Mouse (Mus musculus): ENCODE results near the gene Rtkn.
A peak's percentile ranks its signal among the peaks of the same experiment; 100 is the strongest.
"Not testable (repeated sequence)": the region's sequence is repeated elsewhere in the genome, so short reads cannot be mapped to it uniquely, and the experiment has no call there.

Rtkn gene

DNA sequence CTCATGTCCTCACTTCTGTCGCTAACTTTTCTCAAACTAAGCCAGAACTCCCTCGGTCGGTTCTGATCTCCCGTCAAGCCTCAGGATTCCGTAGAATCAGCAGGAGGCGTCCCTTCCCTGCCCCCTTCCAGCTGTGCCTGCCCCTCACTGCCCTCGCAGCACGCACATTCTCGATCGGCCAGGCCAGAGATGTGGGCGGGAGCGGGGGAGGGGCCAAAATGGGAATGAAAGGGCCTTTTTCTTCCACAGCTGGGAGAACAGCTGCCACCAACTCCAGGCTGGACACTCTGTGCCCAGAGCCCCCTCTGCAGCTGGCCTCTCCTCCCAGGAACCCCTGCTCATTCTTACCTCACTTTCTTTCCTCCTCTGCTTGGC, 2.3 kb downstream of the Rtkn start:
- DNase-seq (ENCODE audit: extremely low spot score, low spot score), result peak; percentile 91

DNA sequence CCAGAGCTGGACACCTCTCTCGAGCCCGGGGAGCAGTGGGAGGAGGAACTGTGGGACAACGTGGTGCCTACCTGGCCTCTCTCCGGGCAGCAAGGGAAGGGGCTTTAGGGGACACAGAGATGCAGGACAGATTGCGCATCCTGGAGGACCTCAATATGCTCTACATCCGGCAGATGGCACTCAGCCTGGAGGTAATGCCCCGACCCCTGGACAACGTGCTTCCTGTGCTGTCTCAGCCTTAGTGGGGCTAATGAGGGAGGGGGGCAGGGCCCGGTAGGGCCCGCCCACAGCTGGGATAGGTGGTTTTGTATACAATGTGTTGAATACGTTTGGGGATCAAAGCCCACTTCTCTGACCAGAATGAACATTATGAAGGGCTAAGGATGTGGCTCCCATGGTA, 2.8 kb downstream of the Rtkn start:
- peak; percentile 75 for DNase-seq (ENCODE audit: extremely low spot score, low spot score)

DNA sequence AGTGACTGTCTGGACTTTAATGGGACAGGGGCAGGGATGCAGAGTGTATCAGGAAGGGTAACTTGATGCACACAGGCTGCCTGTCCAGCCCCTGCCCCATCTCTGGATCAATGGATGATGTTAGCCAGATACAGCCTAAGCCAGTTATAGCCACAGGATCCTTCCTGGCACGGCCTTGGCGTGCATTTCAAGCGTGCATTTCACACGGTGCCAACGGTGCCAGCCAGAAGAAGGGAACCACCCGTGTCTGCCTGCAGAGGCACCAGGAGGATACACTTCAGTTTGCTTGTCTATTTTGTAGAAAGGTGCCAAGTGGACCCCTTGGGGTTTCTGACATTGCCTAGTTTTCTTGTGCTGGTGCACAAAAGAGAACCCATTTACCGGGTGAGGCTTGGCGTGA, 4.8 kb downstream of the Rtkn start:
- DNase-seq (ENCODE audit: extremely low spot score, low spot score), result no peak

DNA sequence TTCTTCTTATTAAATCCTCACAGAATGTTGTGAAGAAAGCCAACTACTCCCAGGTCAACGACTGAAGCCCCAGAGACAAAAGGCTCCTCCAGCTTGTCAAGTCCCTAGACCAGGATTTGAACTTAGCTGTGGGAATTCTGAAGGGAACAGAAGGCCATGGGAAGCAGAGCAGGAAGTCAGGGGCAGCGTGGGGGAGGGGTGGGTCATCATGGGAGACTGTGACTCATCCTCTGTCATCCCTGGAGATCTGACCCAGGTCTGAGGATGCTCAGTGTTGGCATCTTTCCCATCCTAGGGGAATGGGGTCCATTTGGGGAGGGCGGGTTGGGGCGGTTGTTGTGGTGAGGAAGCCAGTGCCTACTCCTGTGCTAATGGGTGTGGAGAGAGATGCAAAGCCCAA, 6.4 kb downstream of the Rtkn start:
- no peak for DNase-seq (ENCODE audit: extremely low spot score, low spot score)

DNA sequence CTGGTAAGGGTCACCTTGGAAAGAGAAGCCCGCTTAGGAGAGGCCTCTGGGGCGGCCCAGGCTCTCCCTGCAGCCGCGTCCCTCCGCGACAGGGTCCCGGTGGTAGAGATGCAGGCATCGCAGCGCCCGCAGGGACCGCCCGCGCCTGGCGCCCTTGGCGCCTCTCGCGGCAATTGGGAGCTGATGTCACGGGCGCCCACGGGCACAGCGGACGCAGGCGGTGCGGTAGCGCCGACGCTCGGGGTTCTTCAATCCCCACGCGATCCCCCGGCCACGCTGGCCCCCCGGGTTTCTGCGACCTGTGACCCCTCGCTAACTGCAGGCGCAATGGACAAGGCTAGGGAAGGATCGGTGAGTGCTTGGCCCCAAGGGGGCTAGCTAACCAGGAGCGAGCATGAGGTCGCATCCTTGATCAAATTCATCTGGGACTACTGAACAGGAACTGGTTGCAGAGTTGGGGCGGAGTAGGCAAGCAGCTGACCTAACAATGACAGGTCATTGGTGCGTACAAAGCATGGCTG, 7.0 kb downstream of the Rtkn start:
- DNase-seq (ENCODE audit: extremely low spot score, low spot score), result peak; percentile 37

DNA sequence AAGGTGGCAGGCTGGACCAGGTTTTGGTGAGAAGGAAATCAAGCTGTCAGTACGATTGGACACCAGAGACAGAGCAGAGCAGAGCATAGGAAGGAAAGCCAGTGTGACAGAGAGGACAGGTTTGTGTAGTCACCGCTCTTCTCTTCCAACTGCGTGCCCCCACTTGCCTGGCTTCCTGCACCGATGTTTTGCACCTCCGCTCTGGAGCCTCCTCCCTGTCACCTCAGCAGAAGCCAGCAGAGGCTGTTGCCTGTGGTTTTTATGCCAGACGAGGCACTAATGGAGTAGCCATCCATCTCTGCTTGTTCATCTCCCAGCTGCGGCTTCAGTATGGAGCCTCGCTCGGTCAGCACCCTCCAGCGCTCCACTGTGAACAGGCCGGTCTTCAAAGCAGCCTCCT, 7.6 kb downstream of the Rtkn start:
- DNase-seq (ENCODE audit: extremely low spot score, low spot score), result no peak

DNA sequence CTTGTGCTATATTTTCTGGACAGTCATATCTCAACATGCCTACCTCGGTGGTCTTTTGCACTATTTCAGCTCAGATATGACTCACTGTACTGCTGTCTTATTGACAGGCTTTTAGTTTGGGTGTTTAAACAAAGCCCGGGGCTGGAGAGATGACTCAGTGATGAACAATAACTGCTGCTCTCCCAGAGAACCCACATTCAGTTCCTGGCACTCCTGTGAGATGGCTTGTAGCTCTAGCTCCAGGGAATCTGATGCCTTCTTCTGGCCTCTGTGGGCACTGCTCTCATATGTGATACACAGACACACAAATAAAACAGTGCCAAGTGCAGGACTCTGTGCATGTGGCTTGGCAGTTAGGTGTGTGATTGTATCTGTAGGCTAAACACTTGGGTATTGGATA, 9.9 kb downstream of the Rtkn start:
- DNase-seq (ENCODE audit: extremely low spot score, low spot score), result no peak

DNA sequence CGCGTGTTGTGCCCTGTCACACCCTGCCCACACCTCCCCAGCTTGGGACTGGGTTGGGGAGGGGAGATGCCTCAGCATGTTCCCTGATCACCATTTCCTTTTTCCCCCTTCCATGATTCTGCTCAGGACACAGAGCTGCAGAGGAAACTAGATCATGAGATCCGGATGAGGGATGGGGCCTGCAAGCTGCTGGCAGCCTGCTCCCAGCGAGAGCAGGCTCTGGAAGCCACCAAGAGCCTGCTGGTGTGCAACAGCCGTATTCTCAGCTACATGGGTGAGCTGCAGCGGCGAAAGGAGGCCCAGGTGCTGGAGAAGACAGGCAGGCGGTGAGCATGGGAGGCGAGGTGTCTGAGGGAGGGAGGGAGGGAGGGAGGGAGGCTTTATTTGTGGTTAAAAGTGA, 10.5 kb downstream of the Rtkn start:
- DNase-seq (ENCODE audit: extremely low spot score, low spot score), result no peak

DNA sequence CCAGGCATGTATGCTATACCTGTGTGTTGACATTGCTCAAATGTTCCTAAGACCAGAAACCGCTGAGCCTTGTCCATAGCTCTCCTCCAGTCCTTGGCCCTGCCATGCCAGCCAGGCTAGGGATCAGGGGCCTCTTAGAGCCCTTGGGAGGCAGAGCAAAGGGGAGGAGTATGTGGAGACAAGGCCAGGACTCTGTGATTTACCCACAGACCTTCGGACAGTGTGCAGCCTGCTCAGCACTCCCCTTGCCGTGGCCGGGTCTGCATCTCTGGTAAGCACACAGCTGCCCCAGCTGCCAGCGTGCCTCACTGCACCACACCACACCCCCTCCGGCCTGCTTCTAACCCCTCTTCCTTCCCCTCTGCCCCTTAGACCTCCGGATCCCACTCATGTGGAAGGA, 12.0 kb downstream of the Rtkn start:
- DNase-seq (ENCODE audit: extremely low spot score, low spot score), result no peak

DNA sequence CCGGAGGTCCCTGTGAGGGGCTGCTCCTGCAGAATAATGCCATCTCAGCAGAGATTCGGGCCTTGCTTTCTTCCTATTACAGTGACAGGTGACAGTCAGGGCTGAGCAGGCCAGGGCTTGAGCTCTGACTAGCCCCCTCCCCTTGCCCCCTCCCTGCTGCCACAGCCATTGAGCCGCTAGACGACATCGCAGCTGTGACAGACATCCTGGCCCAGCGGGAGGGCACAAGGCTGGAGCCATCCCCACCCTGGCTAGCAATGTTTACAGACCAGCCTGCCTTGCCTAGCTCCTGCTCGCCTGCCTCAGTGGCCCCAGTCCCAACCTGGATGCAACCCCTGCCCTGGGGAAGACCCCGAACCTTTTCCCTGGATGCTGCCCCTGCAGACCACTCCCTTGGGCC, 16.5 kb downstream of the Rtkn start:
- DNase-seq (ENCODE audit: extremely low spot score, low spot score), result no peak

DNA sequence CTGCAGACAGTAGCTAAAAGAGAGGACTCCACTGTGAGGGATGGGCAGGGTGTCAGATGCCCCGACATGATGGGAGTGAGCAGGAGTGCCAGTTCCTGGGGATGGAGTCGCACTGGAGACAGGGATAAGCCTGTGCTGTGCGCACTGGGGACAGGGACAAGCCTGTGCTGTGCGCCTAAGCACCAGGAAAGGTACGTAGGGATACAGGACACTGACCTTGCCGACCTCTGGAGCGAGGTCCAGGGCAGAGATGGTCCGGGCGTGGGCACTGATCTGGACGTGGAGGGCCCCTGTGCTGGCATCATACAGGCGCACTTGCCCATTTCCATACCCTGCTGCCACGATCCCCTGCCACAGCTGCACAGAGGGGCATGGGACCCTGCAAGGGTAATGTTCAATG, 17.8 kb downstream of the Rtkn start:
- DNase-seq (ENCODE audit: extremely low spot score, low spot score), result no peak

DNA sequence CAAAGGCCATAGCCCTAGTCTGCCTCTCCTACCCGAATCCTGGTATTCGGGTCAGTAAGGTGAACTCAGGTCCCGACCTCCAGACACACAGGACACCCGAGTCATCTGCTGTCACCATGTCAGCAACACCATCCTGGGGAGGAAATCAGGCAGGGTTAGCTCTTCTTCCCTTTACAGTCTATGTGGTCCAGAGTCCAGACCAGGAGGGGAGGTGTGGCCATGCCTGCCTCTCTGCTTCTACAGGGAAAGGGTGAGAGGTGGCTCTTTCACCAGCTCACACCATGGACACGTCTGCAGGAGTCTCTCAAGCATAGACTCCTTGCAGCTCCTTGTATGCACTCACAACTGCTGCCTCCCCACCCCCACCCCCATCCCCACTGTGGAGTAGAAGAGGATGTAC, 18.2 kb downstream of the Rtkn start:
- no peak for DNase-seq (ENCODE audit: extremely low spot score, low spot score)

DNA sequence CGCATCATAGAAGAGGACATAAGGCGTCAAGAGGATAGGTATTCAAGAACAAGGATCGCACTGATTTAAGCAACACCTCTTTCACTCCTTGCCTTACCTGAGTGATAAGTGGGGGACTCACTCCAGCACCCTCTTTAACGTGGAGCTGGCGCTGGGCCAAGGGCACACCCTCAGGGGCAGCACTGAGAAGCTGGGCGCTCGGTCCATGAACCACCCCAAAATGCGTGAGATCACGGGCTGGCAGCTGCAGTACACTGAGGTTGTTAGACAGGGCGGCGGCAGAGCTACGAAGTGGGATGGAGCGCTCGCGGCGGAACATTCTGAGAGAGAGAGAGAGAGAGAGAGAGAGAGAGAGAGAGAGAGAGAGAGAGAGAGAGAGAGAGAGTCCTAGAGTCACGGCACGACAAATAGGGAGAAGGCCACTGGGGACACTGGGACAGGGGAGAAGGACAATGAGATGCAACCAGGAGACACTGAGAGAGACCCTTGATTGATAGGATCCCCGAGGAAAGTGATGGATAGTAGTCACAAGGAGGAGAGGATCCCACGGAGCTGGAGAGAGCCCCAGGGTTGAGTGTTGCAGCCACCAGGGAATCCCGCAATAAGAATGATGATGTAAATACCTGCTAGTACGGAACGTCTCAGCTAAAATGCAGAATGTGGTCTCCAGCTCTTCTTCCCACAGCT, 20.4 kb downstream of the Rtkn start:
- DNase-seq (ENCODE audit: extremely low spot score, low spot score), result no peak

DNA sequence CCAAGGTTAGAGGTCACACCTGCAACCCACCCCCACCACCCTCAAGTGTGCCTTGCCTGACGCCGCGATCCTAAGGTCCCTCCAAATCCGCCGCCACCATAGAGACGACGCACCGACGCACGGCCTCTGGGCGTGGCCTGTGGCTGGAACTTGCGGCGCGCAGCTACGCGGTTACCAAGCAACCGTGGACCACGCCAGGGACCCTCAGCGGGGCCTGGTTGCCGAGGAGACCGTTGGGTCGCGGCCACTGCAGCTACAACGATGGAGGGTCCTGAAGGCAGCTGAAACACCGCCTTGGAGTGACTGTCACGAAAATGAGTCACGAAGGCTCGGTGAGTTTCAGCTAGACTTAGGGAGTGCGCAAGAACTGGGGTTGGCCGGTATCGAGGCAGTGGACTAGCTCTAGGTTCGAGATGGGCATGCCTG, 21.0 kb downstream of the Rtkn start, which contains the start of the genes Wdr54 and 1700003E16Rik:
Gene Wdr54, minus strand, starts transcription at position 139 of the 426 bp plus-strand sequence.
Gene 1700003E16Rik, plus strand, starts transcription at position 146 of the 426 bp plus-strand sequence.
- DNase-seq (ENCODE audit: extremely low spot score, low spot score), result peak; percentile 88

DNA sequence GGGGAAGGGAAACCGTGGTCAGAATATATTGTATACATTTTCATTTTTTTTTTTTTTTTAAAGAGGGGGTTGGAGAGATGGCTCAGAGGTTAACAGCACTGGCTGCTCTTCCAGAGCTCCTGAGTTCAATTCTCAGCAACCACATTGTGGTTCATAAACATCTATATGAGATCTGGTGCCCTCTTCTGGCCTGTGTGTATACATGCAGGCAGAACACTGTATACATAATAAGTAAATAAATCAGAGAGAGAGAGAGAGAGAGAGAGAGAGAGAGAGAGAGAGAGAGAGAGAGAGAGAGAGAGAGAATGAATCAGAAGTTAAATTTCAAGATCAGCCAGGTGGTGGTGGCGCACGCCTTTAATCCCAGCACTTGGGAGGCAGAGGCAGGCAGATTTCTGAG, 24.2 kb downstream of the Rtkn start:
- DNase-seq (ENCODE audit: extremely low spot score, low spot score), result not testable (repeated sequence)

DNA sequence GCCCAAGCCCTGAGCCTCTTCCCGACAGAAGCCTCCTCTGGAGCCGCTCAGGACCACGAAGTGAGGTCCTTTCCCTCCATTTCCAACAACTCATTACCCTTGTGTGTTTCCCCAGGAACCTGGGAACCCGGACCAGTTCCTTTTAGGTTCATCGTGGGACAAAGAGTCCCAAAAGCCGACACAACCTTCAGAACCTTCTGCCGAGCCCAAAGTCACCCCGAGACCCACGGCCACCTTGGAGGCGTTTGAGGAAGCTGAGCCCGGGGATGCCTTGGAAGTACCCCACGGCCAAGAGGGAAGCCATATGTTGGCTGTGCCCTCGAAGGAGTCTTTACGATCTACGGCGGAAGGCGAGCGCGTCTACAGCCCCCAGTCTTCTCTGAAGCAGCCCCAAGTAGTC, 26.2 kb downstream of the Rtkn start:
- DNase-seq (ENCODE audit: extremely low spot score, low spot score), result no peak

DNA sequence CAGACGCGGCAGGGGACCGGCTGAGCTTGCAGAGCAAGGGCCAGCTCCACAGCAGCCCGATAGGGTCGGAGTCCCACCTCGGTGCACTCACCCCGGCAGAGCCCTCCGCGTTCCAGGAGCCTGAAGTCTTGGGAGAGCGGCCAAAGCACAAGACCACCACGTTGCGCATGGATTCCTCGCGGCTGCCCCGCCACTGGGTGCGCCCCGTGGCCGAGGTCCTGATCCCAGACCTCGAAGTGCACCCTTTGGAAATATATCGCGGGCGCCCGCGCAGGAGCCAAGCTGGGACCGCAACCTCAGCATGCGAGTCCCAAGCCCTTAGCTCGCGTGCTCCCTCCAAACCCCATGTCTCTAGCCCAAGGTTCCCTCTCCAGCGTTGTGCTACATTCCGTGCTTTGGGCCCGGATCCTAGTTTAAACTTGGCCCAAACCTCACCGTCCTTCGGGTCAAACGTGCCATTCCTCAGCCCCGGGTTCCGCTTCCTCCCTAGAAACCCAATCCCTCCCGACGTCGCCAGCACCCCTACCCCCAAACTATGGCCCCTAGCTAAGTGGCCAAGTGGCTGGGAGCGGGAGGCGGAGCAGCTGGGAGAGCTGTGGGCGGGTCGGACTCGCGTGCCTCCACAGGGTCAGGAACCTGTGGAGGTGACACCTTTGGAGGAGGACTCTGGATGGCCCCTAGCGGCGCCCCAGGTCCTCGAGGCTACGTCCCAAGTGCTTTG, 26.8 kb downstream of the Rtkn start:
- DNase-seq (ENCODE audit: extremely low spot score, low spot score), result peak; percentile 59

DNA sequence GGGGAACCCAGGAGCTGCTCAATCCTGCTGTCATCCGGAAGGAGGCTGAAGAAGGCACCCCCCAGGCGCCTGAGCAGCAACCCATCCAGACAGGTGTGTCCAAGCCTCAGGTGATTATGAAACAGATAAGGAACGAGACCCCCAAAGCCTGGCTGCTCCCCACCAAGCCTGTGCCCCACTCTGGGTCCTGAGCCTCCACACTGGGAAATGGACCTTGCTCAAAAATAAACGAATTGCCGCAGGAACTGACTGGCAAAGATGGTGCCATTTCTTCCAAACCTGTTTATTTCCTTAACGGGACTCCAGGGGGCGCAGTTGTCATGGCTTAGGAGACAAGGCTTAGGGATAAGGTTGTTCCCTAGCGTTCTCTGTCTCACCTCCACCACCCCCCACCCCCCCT, 27.4 kb downstream of the Rtkn start:
- peak; percentile 70 for DNase-seq (ENCODE audit: extremely low spot score, low spot score)

DNA sequence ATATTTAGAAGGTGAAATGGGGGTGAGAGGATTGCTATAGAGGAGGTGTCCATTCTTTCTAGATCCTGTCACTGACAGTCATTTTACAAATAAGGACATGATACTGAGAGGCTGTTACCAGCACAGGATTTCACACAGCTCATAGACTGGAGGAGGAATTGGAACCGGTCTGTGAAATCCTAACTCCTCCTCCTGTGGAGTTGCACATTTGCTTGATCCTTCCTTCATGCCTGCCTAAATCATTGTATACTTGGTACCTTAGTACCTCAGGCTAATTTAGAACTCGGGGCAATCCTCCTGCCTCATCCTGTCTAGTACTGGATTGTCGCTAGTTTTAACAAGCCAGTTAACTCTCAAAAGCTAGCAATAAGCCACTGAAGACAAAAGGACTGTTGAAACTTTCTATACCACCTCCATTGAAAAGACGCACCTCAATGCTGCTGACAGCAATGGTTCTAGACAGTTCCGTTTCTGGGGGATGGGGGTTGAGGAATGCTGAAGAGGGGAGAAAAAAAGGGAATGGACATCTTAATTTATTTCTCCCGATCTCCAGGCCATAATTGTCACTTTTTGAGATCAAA, 29.9 kb downstream of the Rtkn start:
- DNase-seq (ENCODE audit: extremely low spot score, low spot score), result no peak

DNA sequence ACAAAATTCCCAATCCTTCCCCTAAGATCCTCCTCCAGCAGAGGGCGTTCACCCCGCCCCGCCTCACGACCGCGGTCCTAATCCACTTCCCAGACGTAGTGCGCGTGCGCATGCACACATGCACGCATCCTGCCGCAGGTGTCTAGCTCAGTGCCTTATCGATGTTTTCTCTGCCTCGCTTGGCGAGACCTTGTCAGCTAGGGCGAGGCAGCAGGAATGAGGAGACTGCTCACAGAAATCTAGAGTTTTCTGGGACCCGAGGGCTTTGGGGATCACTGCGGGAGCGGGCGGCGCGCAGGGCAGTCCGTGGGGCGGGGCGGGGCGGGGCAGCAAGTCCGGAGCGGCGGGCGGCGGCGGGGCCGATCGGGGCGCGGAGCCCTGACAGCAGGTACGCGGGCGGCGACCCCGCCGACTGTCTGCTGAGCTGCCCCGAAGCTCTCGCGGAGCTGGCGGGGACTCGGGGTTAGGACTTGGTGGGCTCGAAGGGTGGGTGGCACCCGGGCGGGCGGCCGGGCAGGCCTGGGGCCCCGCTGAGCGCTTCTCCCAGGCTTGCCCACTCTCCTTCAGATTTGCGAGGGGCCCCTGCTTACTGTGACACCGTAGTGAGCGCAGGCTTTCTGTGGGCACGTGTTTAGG, 30.5 kb downstream of the Rtkn start, which contains the start of gene Dctn1:
Gene Dctn1, plus strand, starts transcription at position 314 of the 636 bp plus-strand sequence.
- peak; percentile 96 for DNase-seq (ENCODE audit: extremely low spot score, low spot score)

DNA sequence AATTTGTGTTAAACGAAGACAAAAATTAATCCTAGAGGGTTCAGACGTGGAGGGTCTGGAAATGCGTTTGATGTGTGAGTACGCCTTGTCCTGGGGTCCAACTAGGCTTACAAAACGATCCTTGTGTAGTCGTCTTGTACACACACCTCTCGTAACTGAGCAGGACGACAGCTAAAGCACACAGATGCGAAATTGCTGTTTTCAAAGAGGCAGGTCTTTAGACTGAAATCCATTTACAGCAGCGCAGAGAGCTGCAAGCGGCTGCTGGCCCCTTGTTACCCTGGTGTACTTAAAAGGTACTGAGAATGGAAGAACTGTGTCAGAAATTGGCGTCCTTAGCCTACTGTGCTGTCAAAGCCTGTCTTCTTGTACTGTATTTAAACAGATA, 31.0 kb downstream of the Rtkn start:
- no peak for DNase-seq (ENCODE audit: extremely low spot score, low spot score)

DNA sequence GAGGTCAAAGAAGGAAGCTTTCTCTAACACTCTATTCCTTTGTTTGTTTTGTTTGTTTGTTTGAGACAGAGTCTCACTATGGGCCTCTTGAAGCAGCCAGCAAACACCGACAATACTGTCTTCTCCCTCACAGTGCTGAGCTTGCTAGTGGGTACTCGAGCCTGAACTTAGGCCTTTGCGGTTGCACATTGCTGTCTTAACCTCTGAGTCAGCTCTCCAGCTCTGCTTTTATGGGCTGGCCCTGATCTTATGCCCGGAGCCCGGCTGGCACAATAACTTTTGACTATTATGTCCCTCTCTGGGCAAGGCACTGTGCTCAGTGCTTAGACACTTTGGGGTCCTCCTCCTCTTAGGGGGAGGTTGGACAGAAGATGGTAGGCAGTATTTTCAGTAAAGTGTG, 34.6 kb downstream of the Rtkn start:
- DNase-seq (ENCODE audit: extremely low spot score, low spot score), result no peak
